Mouse (Mus musculus): Measurements from ENCODE around the gene Abcc5. TPM values are rescaled to one million over a fixed set of nuclear protein-coding genes. Genes with fewer than 3 reads are reported as not detected.
"Not testable (repeated sequence)": the region's sequence is repeated elsewhere in the genome, so short reads cannot be mapped to it uniquely, and the experiment has no call there.

Abcc5 gene
- polyA plus RNA-seq, 1 experiment, result 19.1 TPM

DNA sequence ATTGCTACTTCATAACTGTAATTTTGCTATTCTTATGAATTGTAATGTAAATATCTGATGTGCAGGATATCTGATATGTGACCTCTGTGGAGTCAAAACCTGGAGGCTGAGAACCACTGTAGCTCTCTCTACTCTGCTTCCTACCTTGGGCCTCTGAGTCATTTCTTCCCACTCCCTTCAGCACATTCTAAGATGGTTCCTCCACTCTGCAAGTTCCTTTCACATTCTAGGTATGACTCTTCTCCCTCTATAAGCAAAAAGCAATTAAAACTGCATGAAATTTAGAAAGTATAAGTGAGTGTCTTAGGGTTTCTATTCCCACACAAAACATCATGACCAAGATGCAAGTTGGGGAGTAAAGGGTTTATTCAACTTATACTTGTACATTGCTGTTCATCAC is 38.5 kb upstream of the Abcc5 start:
- Histone ChIP-seq H3K36me3 (ENCODE audit: control insufficient read depth, insufficient read depth, low read length) (no peaks in the 10 kb centered on the region), H3K4me1 (ENCODE audit: control insufficient read depth, insufficient read depth, insufficient read length, low read length) (no peaks in the 10 kb centered on the region), H3K27me3 (ENCODE audit: control insufficient read depth, insufficient read depth, low read length) (no peaks in the 10 kb centered on the region), H3K27ac (ENCODE audit: insufficient read depth, low read depth, low read length) (no peak overlapping the region), H3K4me3 (ENCODE audit: low read depth, low read length) (no peak overlapping the region)
- TF ChIP-seq POLR2A (IDR thresholded peaks at IDR 0.05; ENCODE audit: low read depth, low read length) (no peak), CTCF (IDR thresholded peaks at IDR 0.05; ENCODE audit: extremely low read depth, insufficient read length, insufficient replicate concordance, low read depth, low read length) (no peak)

DNA sequence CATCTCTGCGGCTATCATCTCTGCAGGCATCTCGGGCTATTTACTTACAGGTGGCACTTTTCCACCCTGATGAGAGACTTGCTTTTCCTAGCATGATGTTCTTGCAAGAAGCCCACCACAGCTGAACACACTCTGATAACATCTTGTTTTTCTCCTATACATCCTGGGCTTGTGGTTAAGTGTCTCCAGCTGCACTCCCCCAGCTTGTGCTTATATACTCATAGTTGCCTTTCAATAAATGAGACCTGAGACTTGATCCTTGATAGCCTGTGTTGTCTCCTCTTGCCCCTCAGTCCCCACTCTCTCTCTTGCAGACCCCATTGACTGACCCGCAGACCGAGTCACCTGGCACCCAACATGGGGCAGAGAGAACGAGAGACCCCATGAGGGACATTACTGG is 32.5 kb upstream of the Abcc5 start:
- H3K4me1 ChIP-seq (ENCODE audit: control insufficient read depth, insufficient read depth, insufficient read length, low read length); H3K4me3 ChIP-seq (ENCODE audit: low read depth, low read length); H3K27me3 ChIP-seq (ENCODE audit: control insufficient read depth, insufficient read depth, low read length); H3K27ac ChIP-seq (ENCODE audit: insufficient read depth, low read depth, low read length); H3K36me3 ChIP-seq (ENCODE audit: control insufficient read depth, insufficient read depth, low read length): not testable (repeated sequence)
- 94% methylated on average over 5 of the region's 5 CpGs for WGBS

DNA sequence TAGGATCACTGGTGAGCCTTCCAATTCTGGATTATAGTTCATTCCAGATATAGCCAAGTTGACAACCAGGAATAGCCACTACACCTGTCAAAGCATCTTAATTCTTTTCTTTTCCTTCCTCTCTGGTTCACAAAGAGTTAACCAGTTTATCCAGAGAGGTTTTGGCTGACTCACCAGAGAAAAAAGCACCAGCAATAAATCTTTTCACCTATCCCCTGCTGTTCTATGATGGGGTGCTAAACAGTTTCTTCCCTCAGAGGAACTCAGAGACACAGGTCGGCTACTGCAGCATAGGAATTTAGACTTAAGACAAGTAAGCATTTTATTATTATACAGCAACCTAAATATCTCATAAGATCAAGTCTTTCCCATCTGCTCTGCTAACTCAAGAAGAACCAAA is 29.9 kb upstream of the Abcc5 start:
- Histone ChIP-seq H3K27me3 (ENCODE audit: control insufficient read depth, insufficient read depth, low read length) (no peaks in the 10 kb centered on the region), H3K27ac (ENCODE audit: insufficient read depth, low read depth, low read length) (peak overlapping the region; percentile 10; the same call in 1 of the 2 replicates), H3K4me3 (ENCODE audit: low read depth, low read length) (no peak overlapping the region), H3K36me3 (ENCODE audit: control insufficient read depth, insufficient read depth, low read length) (no peaks in the 10 kb centered on the region), H3K4me1 (ENCODE audit: control insufficient read depth, insufficient read depth, insufficient read length, low read length) (no peaks in the 10 kb centered on the region)
- WGBS, result 4% methylated on average over 1 of the region's 1 CpGs
- TF ChIP-seq POLR2A (IDR thresholded peaks at IDR 0.05; ENCODE audit: low read depth, low read length) (no peak), CTCF (IDR thresholded peaks at IDR 0.05; ENCODE audit: extremely low read depth, insufficient read length, insufficient replicate concordance, low read depth, low read length) (no peak)

DNA sequence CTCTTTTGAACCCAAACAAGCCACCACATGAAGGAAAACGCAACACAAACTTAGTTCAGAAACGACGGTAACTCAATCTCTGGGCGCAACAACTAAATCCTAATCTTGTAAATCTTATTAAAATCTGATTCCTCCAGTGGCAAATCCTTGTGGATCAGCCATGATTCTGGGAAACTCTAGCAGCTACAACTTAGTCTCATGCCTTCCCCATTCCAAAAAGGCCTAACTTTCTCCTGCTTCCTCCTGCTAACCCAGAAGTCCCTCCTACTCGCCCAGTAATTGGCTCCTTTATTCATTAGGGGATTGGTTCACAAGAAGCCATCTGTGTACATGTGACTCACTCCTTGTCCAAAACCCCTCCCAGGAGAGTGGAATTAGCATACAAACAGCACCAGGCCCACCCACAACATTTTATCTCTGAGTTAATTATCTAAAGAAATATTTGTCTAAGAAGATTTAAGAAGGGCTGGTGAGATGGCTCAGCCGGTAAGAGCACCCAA is 28.0 kb upstream of the Abcc5 start:
- TF ChIP-seq CTCF (IDR thresholded peaks at IDR 0.05; ENCODE audit: extremely low read depth, insufficient read length, insufficient replicate concordance, low read depth, low read length) (no peak), POLR2A (IDR thresholded peaks at IDR 0.05; ENCODE audit: low read depth, low read length) (no peak)
- Histone ChIP-seq H3K4me1 (ENCODE audit: control insufficient read depth, insufficient read depth, insufficient read length, low read length) (no peaks in the 10 kb centered on the region), H3K27ac (ENCODE audit: insufficient read depth, low read depth, low read length) (peak overlapping the region; percentile 44), H3K4me3 (ENCODE audit: low read depth, low read length) (no peak overlapping the region), H3K36me3 (ENCODE audit: control insufficient read depth, insufficient read depth, low read length) (no peaks in the 10 kb centered on the region), H3K27me3 (ENCODE audit: control insufficient read depth, insufficient read depth, low read length) (no peaks in the 10 kb centered on the region)
- 91% methylated on average over 6 of the region's 6 CpGs for WGBS

DNA sequence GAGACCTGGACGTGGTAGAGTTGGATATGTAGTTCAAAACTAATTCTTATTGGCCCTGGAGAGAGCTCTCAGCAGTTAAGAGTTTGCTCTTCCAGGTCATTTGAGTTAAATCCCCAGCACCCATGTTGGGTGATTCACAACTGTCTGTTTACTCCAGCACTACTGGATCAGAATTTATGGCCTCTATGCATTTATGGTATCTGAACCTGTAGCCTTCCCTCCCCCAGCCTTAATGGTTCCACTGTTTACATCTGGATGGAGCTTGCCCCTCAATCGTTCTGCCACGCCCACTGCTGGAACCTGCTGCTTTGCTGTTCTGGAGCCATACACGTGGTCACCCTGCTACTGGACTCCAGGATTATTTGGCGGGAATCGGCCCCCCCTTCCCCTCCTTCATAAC is 25.6 kb upstream of the Abcc5 start:
- Histone ChIP-seq H3K27ac (ENCODE audit: insufficient read depth, low read depth, low read length) (peak overlapping the region; percentile 67; the same call in 1 of the 2 replicates), H3K4me3 (ENCODE audit: low read depth, low read length) (peak overlapping the region; percentile 30), H3K4me1 (ENCODE audit: control insufficient read depth, insufficient read depth, insufficient read length, low read length) (no peaks in the 10 kb centered on the region), H3K27me3 (ENCODE audit: control insufficient read depth, insufficient read depth, low read length) (no peaks in the 10 kb centered on the region), H3K36me3 (ENCODE audit: control insufficient read depth, insufficient read depth, low read length) (no peaks in the 10 kb centered on the region)
- WGBS, result 22% methylated on average over 6 of the region's 6 CpGs
- no peak for TF ChIP-seq CTCF (IDR thresholded peaks at IDR 0.05; ENCODE audit: extremely low read depth, insufficient read length, insufficient replicate concordance, low read depth, low read length)
- TF ChIP-seq POLR2A (IDR thresholded peaks at IDR 0.05; ENCODE audit: low read depth, low read length), result no peak

DNA sequence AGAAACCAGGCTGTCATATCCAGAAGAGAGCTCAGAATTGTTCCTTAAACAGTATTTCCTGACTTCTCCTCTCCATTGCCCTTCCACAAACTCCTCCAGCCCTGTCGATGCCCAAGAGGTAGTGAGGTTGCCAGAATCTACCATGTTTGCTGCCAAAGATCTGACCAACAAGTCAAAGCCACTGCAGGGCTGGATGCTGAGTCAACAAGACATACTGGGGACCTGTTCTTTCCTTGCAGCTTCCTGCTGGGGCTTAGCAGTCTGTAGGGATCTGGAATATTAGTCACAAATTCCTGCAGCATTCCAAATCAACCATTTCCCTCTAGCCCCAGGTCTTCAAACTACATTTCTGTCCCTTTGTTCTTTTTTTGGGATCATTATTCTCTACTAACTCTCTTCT is 19.7 kb upstream of the Abcc5 start:
- Histone ChIP-seq H3K27me3 (ENCODE audit: control insufficient read depth, insufficient read depth, low read length) (no peaks in the 10 kb centered on the region), H3K27ac (ENCODE audit: insufficient read depth, low read depth, low read length) (no peak overlapping the region), H3K4me1 (ENCODE audit: control insufficient read depth, insufficient read depth, insufficient read length, low read length) (no peaks in the 10 kb centered on the region), H3K4me3 (ENCODE audit: low read depth, low read length) (no peak overlapping the region), H3K36me3 (ENCODE audit: control insufficient read depth, insufficient read depth, low read length) (no peaks in the 10 kb centered on the region)
- 89% methylated on average over 1 of the region's 1 CpGs for WGBS
- no peak for TF ChIP-seq POLR2A (IDR thresholded peaks at IDR 0.05; ENCODE audit: low read depth, low read length)
- TF ChIP-seq CTCF (IDR thresholded peaks at IDR 0.05; ENCODE audit: extremely low read depth, insufficient read length, insufficient replicate concordance, low read depth, low read length), result no peak

DNA sequence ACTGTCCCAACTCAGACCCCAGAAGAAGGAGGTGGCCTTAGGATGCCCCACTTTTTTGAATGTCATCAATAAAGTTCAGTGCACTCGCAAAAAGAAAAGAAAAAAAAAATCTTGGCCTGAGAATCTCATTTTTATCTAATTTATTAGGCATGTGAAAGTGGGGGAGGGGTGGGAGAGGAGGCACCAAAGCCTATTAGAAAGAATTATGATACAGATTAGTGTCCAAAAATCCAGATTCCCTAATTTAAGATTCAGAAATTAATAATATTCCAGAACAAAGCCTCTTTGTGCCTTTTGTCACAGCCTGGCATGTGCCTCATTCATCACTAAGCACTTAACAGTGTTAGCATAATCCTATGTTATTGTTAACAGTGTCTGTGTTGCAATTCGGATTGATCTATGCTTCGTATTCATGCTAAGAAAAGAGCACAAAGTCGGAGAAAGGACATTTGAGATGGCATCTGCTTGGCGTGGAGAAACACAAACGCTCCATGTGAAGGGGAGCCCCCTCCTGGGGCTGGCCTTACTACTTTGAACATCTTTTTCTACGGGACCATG is 18.7 kb upstream of the Abcc5 start:
- TF ChIP-seq CTCF (IDR thresholded peaks at IDR 0.05; ENCODE audit: extremely low read depth, insufficient read length, insufficient replicate concordance, low read depth, low read length) (no peak), POLR2A (IDR thresholded peaks at IDR 0.05; ENCODE audit: low read depth, low read length) (no peak)

DNA sequence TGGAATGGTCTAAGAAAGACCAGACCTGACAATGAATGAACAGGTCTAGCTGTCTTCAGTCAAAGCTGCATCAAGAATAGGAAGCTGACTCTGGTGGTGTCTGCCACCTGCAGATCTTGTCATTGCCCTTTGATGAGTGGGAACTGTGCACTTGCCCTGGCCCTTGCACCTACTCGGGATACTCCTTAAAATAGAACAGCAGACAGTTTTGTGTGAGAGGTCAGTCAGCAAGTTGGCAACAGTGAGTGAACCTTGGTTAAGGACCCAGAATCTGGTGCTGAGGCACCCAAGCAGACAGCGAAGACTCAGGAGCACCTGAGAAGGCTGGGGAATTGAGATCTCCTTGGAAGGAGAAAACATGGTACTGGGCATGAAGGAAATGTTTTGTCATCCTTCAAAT is 16.7 kb upstream of the Abcc5 start:
- H3K27me3 ChIP-seq (ENCODE audit: control insufficient read depth, insufficient read depth, low read length), result no peaks in the 10 kb centered on the region
- H3K36me3 ChIP-seq (ENCODE audit: control insufficient read depth, insufficient read depth, low read length), result no peaks in the 10 kb centered on the region
- H3K27ac ChIP-seq (ENCODE audit: insufficient read depth, low read depth, low read length), result no peak overlapping the region
- no peak for TF ChIP-seq CTCF (IDR thresholded peaks at IDR 0.05; ENCODE audit: extremely low read depth, insufficient read length, insufficient replicate concordance, low read depth, low read length)
- no peak for TF ChIP-seq POLR2A (IDR thresholded peaks at IDR 0.05; ENCODE audit: low read depth, low read length)
- no peaks in the 10 kb centered on the region for H3K4me1 ChIP-seq (ENCODE audit: control insufficient read depth, insufficient read depth, insufficient read length, low read length)
- H3K4me3 ChIP-seq (ENCODE audit: low read depth, low read length), result no peak overlapping the region
- 77% methylated on average over 2 of the region's 2 CpGs for WGBS

More for the DNA sequence above, 18.7 kb upstream of the Abcc5 start:
- H3K27ac ChIP-seq (ENCODE audit: insufficient read depth, low read depth, low read length), result no peak overlapping the region
- no peaks in the 10 kb centered on the region for H3K4me1 ChIP-seq (ENCODE audit: control insufficient read depth, insufficient read depth, insufficient read length, low read length)
- no peaks in the 10 kb centered on the region for H3K36me3 ChIP-seq (ENCODE audit: control insufficient read depth, insufficient read depth, low read length)
- H3K27me3 ChIP-seq (ENCODE audit: control insufficient read depth, insufficient read depth, low read length), result no peaks in the 10 kb centered on the region
- H3K4me3 ChIP-seq (ENCODE audit: low read depth, low read length), result no peak overlapping the region
- 74% methylated on average over 7 of the region's 7 CpGs for WGBS
